Mouse (Mus musculus) G1E (cell line): ENCODE data around the gene Hsd11b1.

Experiments used
- CTCF ChIP-seq: IDR thresholded peaks from 2 replicates; pipeline ENCODE4 v1.5.1; 2012; ENCODE audit warnings: low read depth, low read length, inconsistent platforms, mixed read lengths
- GATA2 ChIP-seq: IDR thresholded peaks from 2 replicates; pipeline ENCODE4 v1.6.1; 2012; ENCODE audit warnings: low read depth, low read length, inconsistent platforms, borderline replicate concordance

DNA sequence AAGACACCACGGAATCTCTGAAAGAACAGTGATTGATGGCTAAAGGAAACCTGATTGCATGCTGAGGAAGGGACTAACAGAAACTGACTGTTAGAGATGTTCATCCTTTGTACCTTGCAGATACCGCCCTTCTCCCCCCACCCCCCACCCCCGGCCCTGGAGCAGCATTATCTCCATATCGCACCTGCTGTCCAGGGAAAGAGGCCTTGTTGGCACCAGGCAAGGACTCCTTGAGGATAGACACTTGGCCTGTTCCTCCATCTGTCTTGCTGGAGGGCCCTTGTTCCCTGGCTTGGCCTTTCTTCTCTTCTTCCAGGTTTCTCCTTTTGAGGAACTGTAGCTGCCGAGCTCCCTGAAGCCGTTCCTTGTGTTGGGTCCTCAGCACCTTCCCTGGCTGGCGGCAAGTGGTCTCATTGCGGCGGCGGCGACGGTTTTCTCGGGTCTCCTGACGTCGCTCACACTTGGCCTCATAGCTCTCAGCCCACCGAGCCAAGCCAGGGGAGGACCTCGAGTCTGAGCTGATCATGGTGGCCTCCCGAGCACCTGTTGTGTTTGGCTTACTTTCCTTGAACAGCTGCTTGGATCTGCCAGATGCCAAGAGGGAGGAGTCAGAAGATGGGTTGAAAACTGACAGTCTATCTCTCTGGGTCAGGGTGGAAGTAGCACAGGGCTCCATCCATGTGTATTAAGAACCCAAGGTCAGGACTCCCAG, 66.2 kb downstream of the Hsd11b1 start:
- TF ChIP-seq CTCF: no peak
- TF ChIP-seq GATA2: no peak
